Mouse (Mus musculus) MEL-GATA-1-ER (cell line): ENCODE measurements around the gene Dnaja2.

Experiments
- DNase-seq: peaks from one replicate; pipeline ENCODE4 v3.0.0-alpha.2; 2012; ENCODE audit warnings: low read depth; ENCODE audit errors: extremely low read depth

Gene Dnaja2

GRCm38 (mm10) chr8:85502381-85502780 lies 52.8 kb downstream of the Dnaja2 start:
- DNase-seq, result no peak

DNA sequence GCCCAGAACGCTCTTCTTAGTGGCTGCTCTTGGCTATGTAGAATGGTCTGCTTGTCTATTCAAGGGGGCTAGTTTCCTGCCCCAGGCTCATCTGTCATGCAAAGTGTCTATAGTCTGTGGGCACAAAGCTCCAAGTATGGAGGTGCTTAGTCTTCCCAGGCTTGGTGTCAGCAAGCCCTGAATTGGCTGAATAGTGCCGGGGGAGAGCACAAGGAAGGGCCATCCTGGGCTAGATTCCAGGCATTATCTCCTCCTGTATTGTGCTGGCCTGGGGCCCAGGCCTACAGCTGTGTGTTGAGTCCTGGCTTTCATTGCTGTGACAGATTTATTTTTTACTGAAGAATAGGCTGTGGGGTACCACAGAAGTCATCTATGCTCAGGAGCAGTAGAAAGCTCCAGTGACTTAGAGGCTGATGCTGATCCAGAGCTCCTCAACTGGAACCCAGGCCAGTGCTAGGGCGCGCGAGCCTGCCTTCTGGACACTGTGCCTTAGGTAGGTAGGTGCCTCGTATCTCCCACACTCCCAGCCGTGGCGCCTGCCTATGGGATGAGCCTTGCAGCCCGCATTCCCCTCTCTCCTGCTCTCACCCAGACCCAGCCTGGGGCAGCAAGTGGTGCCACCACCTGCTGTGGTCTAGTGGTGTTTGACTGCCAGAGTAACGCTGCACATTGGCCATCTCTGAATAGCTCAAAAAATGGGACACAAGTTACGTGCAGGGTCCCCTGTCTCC lies 54.0 kb downstream of the Dnaja2 start:
- DNase-seq, result no peak

- DNase-seq, result no peak
Observed at GRCm38 (mm10) chr8:85500460-85500859, 54.7 kb downstream of the Dnaja2 start.

- DNase-seq, result no peak
Observed at GRCm38 (mm10) chr8:85498577-85498976, 56.6 kb downstream of the Dnaja2 start.

DNA sequence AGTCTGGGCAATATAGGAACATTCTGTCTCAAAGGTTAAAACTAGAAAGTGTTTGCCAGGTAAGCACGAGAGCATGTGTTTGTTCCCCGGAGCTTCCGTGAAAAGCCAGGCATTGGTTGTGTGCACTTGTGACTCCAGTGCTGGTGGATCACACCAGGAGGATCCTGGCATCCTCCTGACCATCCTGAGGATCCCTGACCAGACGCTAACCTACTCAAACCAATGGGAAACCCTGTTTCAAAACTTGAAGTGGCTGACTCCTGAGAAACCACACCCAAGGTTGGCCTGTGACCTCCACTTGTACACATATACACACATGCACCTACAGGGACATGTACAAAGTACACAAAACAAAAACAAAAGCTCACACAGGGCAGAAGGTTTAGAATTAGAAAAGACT lies 58.4 kb downstream of the Dnaja2 start:
- no peak for DNase-seq

GRCm38 (mm10) chr8:85496125-85496524 lies 59.0 kb downstream of the Dnaja2 start:
- no peak for DNase-seq

DNA sequence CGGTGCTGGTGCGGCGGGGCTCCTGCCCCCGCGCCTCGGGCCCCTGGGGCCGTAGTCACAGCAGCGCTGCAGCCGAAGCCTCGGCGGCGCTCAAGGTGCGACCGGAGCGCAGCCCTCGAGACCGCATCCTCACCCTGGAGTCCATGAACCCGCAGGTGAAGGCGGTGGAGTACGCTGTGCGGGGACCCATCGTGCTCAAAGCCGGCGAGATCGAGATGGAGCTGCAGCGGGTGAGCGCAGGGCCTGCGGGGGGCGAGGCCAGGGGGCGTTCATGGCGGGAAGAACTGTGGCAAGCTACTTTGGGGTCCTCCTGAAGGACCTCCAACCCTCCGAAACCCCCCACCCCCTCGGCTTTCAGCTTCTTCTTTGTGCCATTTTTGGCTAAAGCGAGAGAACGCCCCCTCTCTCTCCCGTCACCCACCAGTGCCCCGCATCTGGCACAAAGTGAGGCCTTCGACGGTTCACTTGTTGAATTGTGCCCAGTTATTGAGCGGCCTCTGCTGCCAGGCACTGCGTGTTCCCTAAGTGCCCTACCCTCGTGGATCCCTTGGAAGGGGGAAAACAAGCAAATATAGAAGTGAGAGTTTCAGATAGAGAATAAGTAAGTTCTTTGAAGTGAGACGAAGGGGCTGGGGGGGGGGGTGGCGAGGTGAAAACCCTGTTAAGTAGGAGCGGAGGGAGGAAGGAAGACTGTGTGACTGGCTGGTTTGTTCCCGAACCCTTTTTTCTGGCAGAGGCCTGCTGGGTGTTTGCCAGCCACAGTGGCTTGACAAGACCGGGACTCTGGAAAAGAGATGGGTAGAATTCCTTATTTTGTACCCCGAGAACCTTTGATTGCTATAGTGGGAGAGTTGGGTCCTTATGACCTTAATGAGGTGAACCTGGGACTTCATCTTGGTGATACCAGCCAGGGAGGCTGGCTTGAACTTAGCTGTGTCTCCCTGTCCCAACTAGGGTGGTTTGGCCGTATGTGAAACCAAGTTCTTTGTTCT lies 61.9 kb downstream of the Dnaja2 start:
- no peak for DNase-seq

DNA sequence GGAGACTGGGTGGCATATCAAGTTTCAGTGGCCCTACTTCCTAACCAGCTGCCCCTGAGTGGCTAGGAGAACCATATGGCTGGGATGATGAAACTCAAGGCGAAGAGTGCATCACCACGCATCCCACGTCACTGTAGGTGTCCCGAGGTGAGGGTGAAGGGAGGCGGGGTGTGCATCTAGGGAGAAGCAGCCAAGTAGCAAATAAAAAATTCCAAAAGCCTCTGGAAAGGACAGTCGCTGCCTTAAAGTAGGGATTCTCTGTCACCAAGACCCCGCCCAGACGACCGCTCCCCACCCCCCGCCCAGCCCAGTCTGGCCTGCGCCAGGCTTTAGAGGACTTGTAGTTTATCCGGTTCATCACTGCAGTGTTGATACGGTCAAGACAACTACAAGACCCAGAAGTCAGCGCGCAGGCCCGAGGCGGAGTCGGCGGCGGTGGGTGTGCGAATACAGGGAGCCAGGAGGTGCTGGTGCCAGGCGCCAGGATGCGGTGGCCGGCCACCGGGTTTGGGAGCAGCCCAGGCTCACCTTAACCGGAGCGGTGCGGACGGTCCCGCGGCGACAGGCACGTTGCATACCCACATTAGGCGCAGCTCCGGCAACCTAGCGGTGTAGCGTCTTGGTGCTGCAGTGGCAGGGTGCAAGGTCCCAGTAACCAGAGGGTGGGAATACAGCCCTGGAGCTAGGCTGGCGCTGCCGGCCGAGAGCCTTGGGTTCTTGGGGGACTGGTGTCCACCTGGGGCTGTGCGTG lies 62.8 kb downstream of the Dnaja2 start, which contains the start of gene Gpt2:
Gene Gpt2, plus strand, starts transcription at position 452 of the 751 bp plus-strand sequence.
- peak; percentile 90 for DNase-seq

DNA sequence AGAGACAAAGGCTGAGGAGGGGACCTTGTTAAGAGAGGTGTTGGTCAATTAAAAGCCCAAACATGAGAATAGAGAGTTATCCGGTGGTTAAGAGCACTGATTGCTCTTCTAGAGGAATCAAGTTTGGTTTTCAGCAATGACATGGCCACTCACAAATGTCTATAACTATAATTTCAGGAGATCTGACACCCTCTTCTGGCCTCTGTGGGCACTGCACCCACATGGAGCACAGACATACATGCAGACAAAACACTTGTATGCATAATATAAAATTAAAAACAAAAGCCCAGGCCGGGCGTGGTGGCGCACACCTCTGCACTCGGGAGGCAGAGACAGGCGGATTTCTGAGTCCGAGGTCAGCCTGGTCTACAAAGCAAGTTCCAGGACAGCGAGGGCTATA lies 65.6 kb downstream of the Dnaja2 start:
- no peak for DNase-seq

DNA sequence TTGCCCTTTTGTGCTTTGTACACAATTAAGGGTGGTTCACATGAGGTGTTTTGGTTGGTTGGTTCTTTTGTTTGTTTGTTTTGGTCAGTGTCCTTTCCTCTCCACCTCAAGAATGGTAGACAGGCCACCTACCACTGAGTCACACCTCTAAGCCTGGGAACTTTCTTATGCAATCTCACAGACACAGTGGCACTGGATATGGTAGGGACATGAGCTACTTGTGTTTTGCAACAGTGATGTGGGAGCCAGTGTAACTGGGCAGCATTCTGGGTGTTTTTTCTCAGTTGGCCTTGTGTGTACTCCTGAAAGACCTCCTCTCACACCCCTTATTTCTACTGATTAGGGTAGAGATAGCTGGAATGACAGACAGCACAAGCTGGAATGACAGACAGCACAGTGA lies 66.5 kb downstream of the Dnaja2 start:
- no peak for DNase-seq

DNA sequence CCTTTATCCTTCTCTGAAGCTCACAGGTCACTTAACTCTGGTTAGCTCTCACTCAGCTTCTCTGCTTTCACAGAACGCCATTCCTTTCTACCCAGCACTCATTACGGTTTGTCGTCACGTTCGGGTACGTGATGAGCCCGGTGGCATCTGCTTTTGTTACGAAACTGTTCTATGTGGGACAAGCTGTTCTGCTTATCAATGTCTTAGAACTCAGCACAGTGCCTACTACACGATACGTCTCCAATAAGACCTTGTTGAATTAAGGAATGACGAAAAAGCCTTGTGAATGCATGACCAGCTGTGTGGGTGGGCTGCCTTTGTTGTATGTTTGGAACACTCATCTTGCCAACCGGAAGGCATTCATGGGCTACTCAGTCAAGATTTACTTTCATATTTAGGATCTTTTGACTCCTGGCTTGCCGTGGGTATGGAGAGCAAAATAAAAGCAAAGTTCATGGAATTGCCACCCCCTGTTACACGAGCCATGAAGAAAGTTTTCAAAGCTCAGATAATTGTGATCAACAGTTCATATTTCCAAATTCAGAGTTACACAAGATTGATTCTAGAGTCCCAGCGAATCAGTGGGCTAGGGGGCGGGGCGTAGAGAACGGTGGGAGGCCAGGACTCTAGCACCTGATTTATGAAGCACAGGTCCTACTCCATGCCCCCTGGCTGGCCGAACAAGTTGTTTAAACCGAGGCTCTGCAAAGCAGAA lies 67.1 kb downstream of the Dnaja2 start:
- DNase-seq, result no peak
